Mouse (Mus musculus) midbrain, embryonic 12.5 days (tissue): ENCODE data around the gene Gm9044. TPM values are rescaled to one million over a fixed set of nuclear protein-coding genes. Genes with fewer than 3 reads are reported as not detected.

ENCODE experiments used
- polyA plus RNA-seq: library from polyadenylated mRNA; unstranded; fragments of >200 nt; fragmentation: Nextera tagmentation; extraction: Ambion mirVana; gene quantifications from 2 replicates; pipeline ENCODE4 v1.2.1, GENCODE M21; 2016

Gene Gm9044
- polyA plus RNA-seq, 1 experiment from 2014 or later = not detected

Other genes starting within 250 kb of the Gm9044 start
- 64.9 and 66.8 TPM in 2 replicates for gene Mdm1, start 190.6 kb downstream of the Gm9044 start, polyA plus RNA-seq
- gene Il22, start 127.5 kb downstream of the Gm9044 start, polyA plus RNA-seq = 0.17 TPM in 1 of 2 replicates, not detected in the other
- not detected in 2 replicates for gene Gm32717, start 91.6 kb downstream of the Gm9044 start, polyA plus RNA-seq
- gene Gm32802, start 73.7 kb downstream of the Gm9044 start, polyA plus RNA-seq = not detected in 2 replicates
- not detected in 2 replicates for gene Iltifb, start 37.4 kb downstream of the Gm9044 start, polyA plus RNA-seq
- not detected in 2 replicates for gene Gm9040, start 5.4 kb downstream of the Gm9044 start, polyA plus RNA-seq
- not detected in 2 replicates for gene Gm9045, start 5.4 kb upstream of the Gm9044 start, polyA plus RNA-seq
- gene Gm9046, start 10.8 kb upstream of the Gm9044 start, polyA plus RNA-seq = not detected in 2 replicates
- gene Gm9048, start 16.3 kb upstream of the Gm9044 start, polyA plus RNA-seq = not detected in 2 replicates
- not detected in 2 replicates for gene Gm9049, start 21.7 kb upstream of the Gm9044 start, polyA plus RNA-seq
- not detected in 2 replicates for gene Ifng, start 108.6 kb upstream of the Gm9044 start, polyA plus RNA-seq